Mouse (Mus musculus) urinary bladder, adult 2 months (tissue): ENCODE measurements around the gene Prex1. TPM values are rescaled to one million over a fixed set of nuclear protein-coding genes. Genes with fewer than 3 reads are reported as not detected.

Experiments
- DNase-seq: peaks from one replicate; pipeline ENCODE4 v3.0.0; 2022; ENCODE audit warnings: low spot score
- polyA plus RNA-seq: library from polyadenylated mRNA; depleted of rRNA; stranded (reverse); fragments of >200 nt; gene quantifications from 2 replicates; pipeline ENCODE4 v1.2.3, GENCODE M21; 2012

Gene Prex1
- polyA plus RNA-seq, 1 experiment: 7.5 TPM

GRCm38 (mm10) chr2:166606053-166606452 is 107.6 kb downstream of the Prex1 start:
- no peak for DNase-seq

GRCm38 (mm10) chr2:166605164-166605831 is 108.3 kb downstream of the Prex1 start:
- DNase-seq: no peak

- no peak for DNase-seq
Observed at GRCm38 (mm10) chr2:166602948-166603347, 110.7 kb downstream of the Prex1 start.

- DNase-seq: no peak
Observed at GRCm38 (mm10) chr2:166601420-166601819, 112.2 kb downstream of the Prex1 start.

GRCm38 (mm10) chr2:166598453-166599155 is 115.0 kb downstream of the Prex1 start:
- no peak for DNase-seq

GRCm38 (mm10) chr2:166597763-166598162 is 115.9 kb downstream of the Prex1 start:
- DNase-seq: no peak

GRCm38 (mm10) chr2:166592034-166592912 is 121.4 kb downstream of the Prex1 start:
- peak; percentile 70 for DNase-seq

GRCm38 (mm10) chr2:166584491-166584890 is 129.1 kb downstream of the Prex1 start:
- no peak for DNase-seq

- no peak for DNase-seq
Observed at GRCm38 (mm10) chr2:166583292-166583691, 130.3 kb downstream of the Prex1 start.

- DNase-seq: no peak
Observed at GRCm38 (mm10) chr2:166581881-166582583, 131.6 kb downstream of the Prex1 start.

GRCm38 (mm10) chr2:166579793-166580192 is 133.8 kb downstream of the Prex1 start:
- no peak for DNase-seq

GRCm38 (mm10) chr2:166579361-166579760 is 134.3 kb downstream of the Prex1 start:
- no peak for DNase-seq

- no peak for DNase-seq
Observed at GRCm38 (mm10) chr2:166575419-166575818, 138.2 kb downstream of the Prex1 start.

GRCm38 (mm10) chr2:166574934-166575333 is 138.7 kb downstream of the Prex1 start:
- peak; percentile 41 for DNase-seq

GRCm38 (mm10) chr2:166573621-166574020 is 140.0 kb downstream of the Prex1 start:
- DNase-seq: no peak

- no peak for DNase-seq
Observed at GRCm38 (mm10) chr2:166572297-166572696, 141.3 kb downstream of the Prex1 start.

- no peak for DNase-seq
Observed at GRCm38 (mm10) chr2:166569182-166569581, 144.4 kb downstream of the Prex1 start.

GRCm38 (mm10) chr2:166565503-166565902 is 148.1 kb downstream of the Prex1 start:
- no peak for DNase-seq

- peak; percentile 56 for DNase-seq
Observed at GRCm38 (mm10) chr2:166564455-166564854, 149.2 kb downstream of the Prex1 start.

GRCm38 (mm10) chr2:166563890-166564289 is 149.7 kb downstream of the Prex1 start:
- peak; percentile 75 for DNase-seq

GRCm38 (mm10) chr2:166563076-166563475 is 150.6 kb downstream of the Prex1 start:
- DNase-seq: no peak

- DNase-seq: no peak
Observed at GRCm38 (mm10) chr2:166561781-166562180, 151.9 kb downstream of the Prex1 start.
